Mouse (Mus musculus): ENCODE data around the gene Il4i1. TPM values are rescaled to one million over a fixed set of nuclear protein-coding genes. Genes with fewer than 3 reads are reported as not detected.

Il4i1 gene
- polyA plus RNA-seq, 1 experiment from 2014 or later, result 0.65 TPM

DNA sequence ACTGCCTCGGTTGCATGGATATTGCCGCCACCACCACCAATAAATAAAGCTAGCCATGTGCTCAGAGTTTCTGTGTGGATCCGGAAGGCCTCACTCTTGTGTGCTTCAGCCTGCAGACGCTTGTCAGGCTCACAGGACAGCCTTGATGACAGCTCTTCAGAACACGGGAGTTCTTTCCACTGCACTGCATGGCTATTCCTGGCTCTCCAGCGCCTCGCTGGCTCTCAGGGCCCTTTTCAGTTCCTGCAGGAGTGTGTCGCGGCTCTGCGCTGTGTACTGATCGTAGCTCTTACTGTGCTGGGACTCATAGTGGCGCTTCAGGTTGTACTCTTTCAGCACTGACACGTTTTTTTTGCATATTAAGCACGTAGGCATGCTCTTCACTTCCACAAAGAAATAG lies 61.6 kb downstream of the Il4i1 start:
- H3K4me1 ChIP-seq (ENCODE audit: control insufficient read depth, insufficient read depth, low read length), result no peaks in the 10 kb centered on the region
- WGBS, result 92% methylated on average over 14 of the region's 14 CpGs
- no peaks in the 10 kb centered on the region for H3K9me3 ChIP-seq (ENCODE audit: control insufficient read depth, low read length)
- ATAC-seq (ENCODE audit: insufficient read depth, low FRiP score, low TSS enrichment) (no peak), DNase-seq (ENCODE audit: low spot score) (no peak)
- H3K4me2 ChIP-seq (ENCODE audit: low read depth), result no peak overlapping the region
- H3K4me3 ChIP-seq (ENCODE audit: low read depth, low read length), result no peak overlapping the region
- H3K36me3 ChIP-seq (ENCODE audit: control insufficient read depth, insufficient read depth, low read length), result peaks cover 30% of the 10 kb centered on the region
- H3K27ac ChIP-seq (ENCODE audit: low read depth, low read length), result no peak overlapping the region
- no peak overlapping the region for H3K9ac ChIP-seq (ENCODE audit: low read length)
- H3K27me3 ChIP-seq (ENCODE audit: control insufficient read depth, insufficient read depth, low read length), result no peaks in the 10 kb centered on the region

DNA sequence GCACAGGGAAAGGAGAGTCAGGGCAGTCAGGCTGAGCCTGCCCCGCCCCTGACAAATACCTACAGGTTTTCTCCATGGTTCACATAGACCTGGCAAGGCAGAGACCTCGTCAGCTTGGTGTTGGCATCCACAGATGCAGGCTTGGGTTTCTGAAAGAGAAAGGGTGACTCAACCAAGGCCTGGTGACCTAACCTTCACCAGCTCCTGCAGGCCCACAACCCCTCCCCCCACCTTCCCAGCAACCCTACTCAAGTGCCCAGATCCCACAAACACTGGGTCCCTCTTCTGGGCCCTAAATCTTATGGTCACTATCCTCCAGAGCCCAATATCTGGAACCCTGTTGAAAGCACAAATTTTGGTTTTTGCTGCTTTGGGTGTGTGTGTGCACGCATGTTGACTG lies 66.8 kb downstream of the Il4i1 start:
- WGBS, result 93% methylated on average over 3 of the region's 3 CpGs
- Histone ChIP-seq H3K4me3 (ENCODE audit: low read depth, low read length) (no peak overlapping the region), H3K4me2 (ENCODE audit: low read depth) (no peak overlapping the region), H3K27me3 (ENCODE audit: control insufficient read depth, insufficient read depth, low read length) (no peaks in the 10 kb centered on the region), H3K27ac (ENCODE audit: low read depth, low read length) (no peak overlapping the region), H3K4me1 (ENCODE audit: control insufficient read depth, insufficient read depth, low read length) (no peaks in the 10 kb centered on the region), H3K36me3 (ENCODE audit: control insufficient read depth, insufficient read depth, low read length) (peaks cover 40% of the 10 kb centered on the region), H3K9ac (ENCODE audit: low read length) (no peak overlapping the region), H3K9me3 (ENCODE audit: control insufficient read depth, low read length) (no peaks in the 10 kb centered on the region)
- ATAC-seq (ENCODE audit: insufficient read depth, low FRiP score, low TSS enrichment), result no peak
- DNase-seq (ENCODE audit: low spot score), result no peak

DNA sequence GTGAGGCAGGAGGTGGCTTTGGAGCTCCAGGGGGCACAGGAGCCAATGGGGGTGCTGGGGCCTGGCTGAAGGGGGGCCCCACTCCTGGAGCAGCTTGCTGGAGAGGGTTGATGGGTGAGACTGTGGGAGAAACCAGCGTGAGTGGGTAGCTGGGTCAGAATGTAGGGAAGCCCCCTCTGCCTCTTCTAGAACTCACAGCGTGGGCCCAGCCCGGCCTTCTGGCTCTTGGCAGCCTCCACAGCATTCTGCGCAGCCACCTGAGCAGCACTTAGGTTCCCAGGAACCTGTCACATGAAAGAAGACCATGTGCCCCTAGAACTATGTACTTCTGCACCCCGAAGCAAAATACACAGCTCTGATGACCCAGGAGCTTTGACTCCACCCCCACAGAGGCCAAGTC lies 68.5 kb downstream of the Il4i1 start:
- Histone ChIP-seq H3K9ac (ENCODE audit: low read length) (no peak overlapping the region), H3K4me1 (ENCODE audit: control insufficient read depth, insufficient read depth, low read length) (no peaks in the 10 kb centered on the region), H3K9me3 (ENCODE audit: control insufficient read depth, low read length) (no peaks in the 10 kb centered on the region), H3K4me2 (ENCODE audit: low read depth) (no peak overlapping the region), H3K4me3 (ENCODE audit: low read depth, low read length) (no peak overlapping the region), H3K36me3 (ENCODE audit: control insufficient read depth, insufficient read depth, low read length) (peaks cover 40% of the 10 kb centered on the region), H3K27me3 (ENCODE audit: control insufficient read depth, insufficient read depth, low read length) (no peaks in the 10 kb centered on the region), H3K27ac (ENCODE audit: low read depth, low read length) (no peak overlapping the region)
- no peak for DNase-seq (ENCODE audit: low spot score)
- ATAC-seq (ENCODE audit: insufficient read depth, low FRiP score, low TSS enrichment), result no peak
- 96% methylated on average over 5 of the region's 5 CpGs for whole genome bisulfite sequencing

DNA sequence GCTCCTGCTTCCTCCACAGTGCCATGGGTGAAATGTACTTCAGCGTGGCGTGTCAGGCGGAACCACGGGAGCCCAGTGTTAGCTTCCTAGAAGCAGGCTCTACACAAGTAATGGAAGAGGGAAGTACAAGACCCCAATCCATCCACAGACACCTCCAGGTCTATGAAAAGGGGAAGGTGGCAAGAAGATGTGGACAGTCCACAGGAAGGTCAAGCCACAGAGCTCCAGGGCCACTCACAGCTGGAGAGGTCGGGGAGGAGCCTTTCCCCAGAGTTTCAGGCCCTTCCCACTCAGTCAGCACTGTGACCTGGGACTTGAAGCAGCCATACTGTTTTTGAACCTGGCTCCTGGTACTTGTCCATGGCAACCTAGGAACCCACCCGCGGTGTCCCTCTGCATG lies 70.8 kb downstream of the Il4i1 start:
- Histone ChIP-seq H3K27ac (ENCODE audit: low read depth, low read length) (no peak overlapping the region), H3K4me1 (ENCODE audit: control insufficient read depth, insufficient read depth, low read length) (peaks cover 8% of the 10 kb centered on the region), H3K27me3 (ENCODE audit: control insufficient read depth, insufficient read depth, low read length) (no peaks in the 10 kb centered on the region), H3K4me2 (ENCODE audit: low read depth) (no peak overlapping the region), H3K9ac (ENCODE audit: low read length) (no peak overlapping the region), H3K9me3 (ENCODE audit: control insufficient read depth, low read length) (no peaks in the 10 kb centered on the region), H3K36me3 (ENCODE audit: control insufficient read depth, insufficient read depth, low read length) (peaks cover 25% of the 10 kb centered on the region), H3K4me3 (ENCODE audit: low read depth, low read length) (no peak overlapping the region)
- no peak for ATAC-seq (ENCODE audit: insufficient read depth, low FRiP score, low TSS enrichment)
- no peak for DNase-seq (ENCODE audit: low spot score)
- WGBS, result 89% methylated on average over 7 of the region's 7 CpGs

DNA sequence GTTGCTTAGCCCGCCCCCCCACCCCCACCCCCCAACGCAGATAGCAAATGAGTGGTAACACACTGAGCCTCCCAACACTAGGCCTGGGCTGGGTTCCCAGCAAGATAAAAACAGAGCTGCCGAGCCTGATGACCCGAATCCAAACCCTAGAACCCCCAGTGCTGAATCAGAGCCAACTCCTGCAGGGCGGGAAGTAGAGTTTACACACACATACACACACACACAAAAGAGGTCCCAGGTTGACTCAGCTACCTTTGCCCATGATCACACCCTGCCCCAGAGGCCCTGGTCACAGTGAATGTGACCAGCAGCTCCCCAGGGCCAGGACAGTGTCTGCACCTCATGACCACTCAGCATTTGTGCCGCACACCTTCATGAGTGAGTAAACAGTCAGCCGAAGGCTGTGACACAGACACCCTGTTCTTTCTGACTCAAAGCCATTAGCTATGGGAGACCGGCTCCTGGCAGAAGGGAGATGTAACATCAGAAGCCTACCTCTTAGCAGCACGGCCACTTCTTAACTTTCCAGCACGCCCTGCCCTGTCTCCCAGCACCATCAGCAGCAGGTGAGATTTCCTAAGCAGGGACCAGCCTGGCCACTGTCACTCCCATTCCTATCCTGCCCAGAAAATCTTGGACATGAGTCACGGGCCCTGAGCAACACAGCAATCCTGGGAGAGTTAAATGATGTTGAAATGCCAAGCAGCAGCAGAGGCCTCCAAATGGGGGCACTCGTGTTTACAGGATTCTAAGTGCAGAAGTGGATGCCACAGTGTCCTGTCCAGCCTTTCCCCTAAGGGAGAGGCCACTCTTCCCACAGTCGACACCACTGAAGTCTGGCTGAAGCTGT lies 72.3 kb downstream of the Il4i1 start:
- Histone ChIP-seq H3K4me2 (ENCODE audit: low read depth) (no peak overlapping the region), H3K9ac (ENCODE audit: low read length) (no peak overlapping the region), H3K9me3 (ENCODE audit: control insufficient read depth, low read length) (no peaks in the 10 kb centered on the region), H3K27ac (ENCODE audit: low read depth, low read length) (no peak overlapping the region), H3K27me3 (ENCODE audit: control insufficient read depth, insufficient read depth, low read length) (no peaks in the 10 kb centered on the region), H3K4me3 (ENCODE audit: low read depth, low read length) (no peak overlapping the region), H3K36me3 (ENCODE audit: control insufficient read depth, insufficient read depth, low read length) (peaks cover 18% of the 10 kb centered on the region), H3K4me1 (ENCODE audit: control insufficient read depth, insufficient read depth, low read length) (peaks cover 14% of the 10 kb centered on the region)
- WGBS, result 94% methylated on average over 13 of the region's 13 CpGs
- no peak for DNase-seq (ENCODE audit: low spot score)
- ATAC-seq (ENCODE audit: insufficient read depth, low FRiP score, low TSS enrichment), result no peak

DNA sequence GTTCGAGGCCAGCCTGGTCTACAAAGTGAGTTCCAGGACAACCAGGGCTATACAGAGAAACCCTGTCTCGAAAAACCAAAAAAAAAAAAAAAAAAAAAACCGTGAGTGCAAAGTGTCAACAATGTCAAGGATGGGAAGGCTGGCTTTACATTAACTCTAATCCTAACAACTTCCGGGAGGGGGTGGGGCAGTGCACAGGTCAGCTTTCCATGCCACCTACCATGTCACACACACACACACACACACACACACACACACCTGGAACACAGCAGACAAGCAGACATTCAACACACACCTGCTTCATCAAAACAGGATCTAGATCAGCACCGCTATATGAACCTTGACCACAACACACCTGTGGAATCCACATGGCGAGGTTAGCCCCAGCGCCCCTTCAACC lies 74.0 kb downstream of the Il4i1 start:
- Histone ChIP-seq H3K27me3 (ENCODE audit: control insufficient read depth, insufficient read depth, low read length) (no peaks in the 10 kb centered on the region), H3K4me3 (ENCODE audit: low read depth, low read length) (no peak overlapping the region), H3K9me3 (ENCODE audit: control insufficient read depth, low read length) (no peaks in the 10 kb centered on the region), H3K27ac (ENCODE audit: low read depth, low read length) (no peak overlapping the region), H3K9ac (ENCODE audit: low read length) (no peak overlapping the region), H3K36me3 (ENCODE audit: control insufficient read depth, insufficient read depth, low read length) (peaks cover 8% of the 10 kb centered on the region), H3K4me1 (ENCODE audit: control insufficient read depth, insufficient read depth, low read length) (peaks cover 16% of the 10 kb centered on the region), H3K4me2 (ENCODE audit: low read depth) (no peak overlapping the region)
- ATAC-seq (ENCODE audit: insufficient read depth, low FRiP score, low TSS enrichment) (no peak), DNase-seq (ENCODE audit: low spot score) (no peak)
- WGBS, result 88% methylated on average over 6 of the region's 7 CpGs

MicroRNA genes within 50 kb of the gene (microRNA counts, 519-probe panel; counts per million panel counts)
- microRNA mmu-miR-707, result 171 counts per million, percentile 57 among the panel's probes with 10 or more counts

Small RNAs within 50 kb of the gene (microRNA-seq; reads per million reads assigned to microRNA genes)
- not detected for gene Mir707

Other genes starting within 250 kb of the Il4i1 start
- 0.42 and 0.49 TPM in 2 replicates for gene Napsa, start 244.0 kb upstream of the Il4i1 start, polyA plus RNA-seq (2014; fragmentation: Nextera tagmentation; extraction: Ambion mirVana)
- 0.92 and 1.7 TPM in 2 replicates for gene Kcnc3, start 225.7 kb upstream of the Il4i1 start, polyA plus RNA-seq (2014; fragmentation: Nextera tagmentation; extraction: Ambion mirVana)
- gene Myh14, start 145.5 kb upstream of the Il4i1 start, polyA plus RNA-seq (2014; fragmentation: Nextera tagmentation; extraction: Ambion mirVana), result 2.2 and 2.5 TPM in 2 replicates
- gene Izumo2, start 107.6 kb upstream of the Il4i1 start, polyA plus RNA-seq (2014; fragmentation: Nextera tagmentation; extraction: Ambion mirVana), result not detected in 2 replicates
- gene Vrk3, start 68.0 kb upstream of the Il4i1 start, polyA plus RNA-seq (2014; fragmentation: Nextera tagmentation; extraction: Ambion mirVana), result 37.5 and 41.2 TPM in 2 replicates
- 2.9 and 3.2 TPM in 2 replicates for gene Zfp473, start 65.3 kb upstream of the Il4i1 start, polyA plus RNA-seq (2014; fragmentation: Nextera tagmentation; extraction: Ambion mirVana)
- gene Nup62, start 299 bp upstream of the Il4i1 start, polyA plus RNA-seq (2014; fragmentation: Nextera tagmentation; extraction: Ambion mirVana), result 64.2 and 68.3 TPM in 2 replicates
- 2.1 and 3.1 TPM in 2 replicates for gene Atf5, start 271 bp downstream of the Il4i1 start, polyA plus RNA-seq (2014; fragmentation: Nextera tagmentation; extraction: Ambion mirVana)
- gene Akt1s1, start 32.6 kb downstream of the Il4i1 start, polyA plus RNA-seq (2014; fragmentation: Nextera tagmentation; extraction: Ambion mirVana), result 37.2 and 49.3 TPM in 2 replicates
- gene Tbc1d17, start 32.7 kb downstream of the Il4i1 start, polyA plus RNA-seq (2014; fragmentation: Nextera tagmentation; extraction: Ambion mirVana), result 69.3 and 93.0 TPM in 2 replicates
- gene Pnkp, start 40.8 kb downstream of the Il4i1 start, polyA plus RNA-seq (2014; fragmentation: Nextera tagmentation; extraction: Ambion mirVana), result 30.2 and 30.6 TPM in 2 replicates
- 418 and 419 TPM in 2 replicates for gene Ptov1, start 53.4 kb downstream of the Il4i1 start, polyA plus RNA-seq (2014; fragmentation: Nextera tagmentation; extraction: Ambion mirVana)
- gene Med25, start 76.3 kb downstream of the Il4i1 start, polyA plus RNA-seq (2014; fragmentation: Nextera tagmentation; extraction: Ambion mirVana), result 87.7 and 93.1 TPM in 2 replicates
- 18.7 and 20.0 TPM in 2 replicates for gene Fuz, start 79.7 kb downstream of the Il4i1 start, polyA plus RNA-seq (2014; fragmentation: Nextera tagmentation; extraction: Ambion mirVana)
- 92.5 and 95.0 TPM in 2 replicates for gene Ap2a1, start 113.1 kb downstream of the Il4i1 start, polyA plus RNA-seq (2014; fragmentation: Nextera tagmentation; extraction: Ambion mirVana)
- gene Tsks, start 126.8 kb downstream of the Il4i1 start, polyA plus RNA-seq (2014; fragmentation: Nextera tagmentation; extraction: Ambion mirVana), result 0.27 TPM in 1 of 2 replicates, not detected in the other
- 22.0 and 25.2 TPM in 2 replicates for gene Cpt1c, start 158.5 kb downstream of the Il4i1 start, polyA plus RNA-seq (2014; fragmentation: Nextera tagmentation; extraction: Ambion mirVana)
- 304 and 319 TPM in 2 replicates for gene Prmt1, start 170.2 kb downstream of the Il4i1 start, polyA plus RNA-seq (2014; fragmentation: Nextera tagmentation; extraction: Ambion mirVana)
- 67.1 and 72.3 TPM in 2 replicates for gene Irf3, start 181.3 kb downstream of the Il4i1 start, polyA plus RNA-seq (2014; fragmentation: Nextera tagmentation; extraction: Ambion mirVana)
- gene Bcl2l12, start 182.3 kb downstream of the Il4i1 start, polyA plus RNA-seq (2014; fragmentation: Nextera tagmentation; extraction: Ambion mirVana), result 51.6 and 52.9 TPM in 2 replicates
- 54.7 and 57.6 TPM in 2 replicates for gene Scaf1, start 200.0 kb downstream of the Il4i1 start, polyA plus RNA-seq (2014; fragmentation: Nextera tagmentation; extraction: Ambion mirVana)
- 17.7 and 20.0 TPM in 2 replicates for gene Rras, start 201.6 kb downstream of the Il4i1 start, polyA plus RNA-seq (2014; fragmentation: Nextera tagmentation; extraction: Ambion mirVana)
- 12.9 and 13.2 TPM in 2 replicates for gene Prr12, start 236.5 kb downstream of the Il4i1 start, polyA plus RNA-seq (2014; fragmentation: Nextera tagmentation; extraction: Ambion mirVana)
- gene Nosip, start 246.0 kb downstream of the Il4i1 start, polyA plus RNA-seq (2014; fragmentation: Nextera tagmentation; extraction: Ambion mirVana), result 59.3 and 65.1 TPM in 2 replicates
- 14.8 and 16.2 TPM in 2 replicates for gene Prrg2, start 246.3 kb downstream of the Il4i1 start, polyA plus RNA-seq (2014; fragmentation: Nextera tagmentation; extraction: Ambion mirVana)